Mouse (Mus musculus): ENCODE measurements around the gene Olfr307. TPM values are rescaled to one million over a fixed set of nuclear protein-coding genes. Genes with fewer than 3 reads are reported as not detected.
"Not testable (repeated sequence)": the region's sequence is repeated elsewhere in the genome, so short reads cannot be mapped to it uniquely, and the experiment has no call there.

Gene Olfr307
- polyA plus RNA-seq (2015; fragmentation: Nextera tagmentation; extraction: Ambion mirVana): not detected in 2 replicates

DNA sequence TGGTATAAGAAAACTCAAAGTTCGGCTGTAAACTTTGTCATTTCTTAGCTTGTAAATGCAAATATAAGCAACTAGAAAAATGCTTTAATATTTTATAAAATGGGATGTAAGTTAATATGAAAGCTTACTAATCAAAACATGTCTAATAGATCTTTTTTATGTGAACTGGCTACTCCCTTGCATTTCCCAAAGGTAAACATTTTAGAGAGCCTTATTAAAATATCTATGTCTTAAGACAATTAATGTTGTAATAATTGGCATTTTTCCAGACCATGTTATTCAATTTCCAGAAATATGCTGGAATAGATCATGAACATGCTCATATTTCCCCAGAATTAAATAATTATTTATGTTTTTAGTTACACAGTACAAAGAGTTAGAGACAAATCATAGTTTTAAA lies at the start of gene Olfr307:
Gene Olfr307, minus strand, starts transcription at position 101 of the 400 bp plus-strand sequence.
- H3K27me3 ChIP-seq (replicated peaks; ENCODE audit: insufficient read depth, low read length): no peaks in the 10 kb centered on the region
- no peak for ATAC-seq
- WGBS: 72% methylated on average over 1 of the region's 1 CpGs
- H3K9me3 ChIP-seq (ENCODE audit: low read length): no peaks in the 10 kb centered on the region
- H3K4me1 ChIP-seq (ENCODE audit: insufficient read depth, low read depth, low read length): no peaks in the 10 kb centered on the region
- H3K9ac ChIP-seq (replicated peaks; ENCODE audit: low read depth): no peak within 1 kb of the TSS
- no peak within 1 kb of the TSS for H3K4me3 ChIP-seq (ENCODE audit: low read depth, low read length)
- H3K27ac ChIP-seq (ENCODE audit: low read length): no peak within 1 kb of the TSS
- no peak within 1 kb of the TSS for H3K4me2 ChIP-seq (replicated peaks; ENCODE audit: low read depth, low read length)
- no peak for DNase-seq (ENCODE audit: low spot score)
- no peak for TF ChIP-seq CTCF (IDR thresholded peaks at IDR 0.05)
- no peak for TF ChIP-seq EP300 (IDR thresholded peaks at IDR 0.05)
- H3K36me3 ChIP-seq (ENCODE audit: insufficient read depth, low read length): no peaks in the 10 kb centered on the region

DNA sequence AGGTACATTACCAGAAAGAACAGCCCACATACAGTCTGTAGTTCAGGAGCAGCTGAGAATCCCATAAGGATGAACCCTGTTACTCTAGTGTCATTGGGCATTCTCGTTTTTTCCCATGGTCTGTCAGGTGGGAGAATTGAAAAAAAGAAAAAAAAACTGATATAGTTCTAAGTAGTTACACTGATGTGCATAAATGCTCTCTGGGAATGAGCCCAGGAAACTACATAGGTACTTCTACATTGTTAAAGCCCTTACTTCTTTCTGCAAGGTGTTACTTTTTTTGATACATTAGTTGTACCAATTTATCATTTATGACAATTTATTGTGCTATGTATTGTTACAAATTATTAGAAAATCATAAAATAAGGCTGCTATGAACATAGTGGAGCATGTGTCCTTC lies 49.2 kb upstream of the Olfr307 start, which contains the start of gene Olfr304:
Gene Olfr304, minus strand, starts transcription at position 101 of the 400 bp plus-strand sequence.
- TF ChIP-seq EP300 (IDR thresholded peaks at IDR 0.05) (no peak), CTCF (IDR thresholded peaks at IDR 0.05) (no peak)
- 44% methylated on average over 1 of the region's 1 CpGs for WGBS

DNA sequence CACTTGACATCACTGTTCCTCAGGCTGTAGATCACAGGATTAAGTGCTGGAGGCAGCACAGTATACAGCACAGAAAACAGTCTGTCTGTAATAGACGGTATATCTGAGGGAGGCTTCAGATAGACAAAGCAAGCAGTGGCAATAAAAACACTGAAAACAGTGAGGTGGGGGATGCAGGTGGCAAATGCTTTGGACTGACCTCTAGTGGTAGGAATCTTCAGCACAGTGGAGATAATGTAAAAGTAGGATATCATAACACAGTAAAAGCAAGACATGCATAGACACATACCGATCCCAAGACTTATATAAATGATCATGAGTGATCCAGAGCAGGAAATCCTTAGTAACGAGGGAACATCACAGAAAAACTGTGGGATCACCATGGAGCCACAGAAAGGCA lies 48.4 kb upstream of the Olfr307 start:
- no peaks in the 10 kb centered on the region for H3K4me1 ChIP-seq (ENCODE audit: insufficient read depth, low read depth, low read length)
- H3K27ac ChIP-seq (ENCODE audit: low read length): no peak overlapping the region
- no peaks in the 10 kb centered on the region for H3K36me3 ChIP-seq (ENCODE audit: insufficient read depth, low read length)
- no peak overlapping the region for H3K9ac ChIP-seq (replicated peaks; ENCODE audit: low read depth)
- H3K9me3 ChIP-seq (ENCODE audit: low read length): no peaks in the 10 kb centered on the region
- H3K4me2 ChIP-seq (replicated peaks; ENCODE audit: low read depth, low read length): no peak overlapping the region
- no peak overlapping the region for H3K4me3 ChIP-seq (ENCODE audit: low read depth, low read length)
- no peak for ATAC-seq
- no peak for DNase-seq (ENCODE audit: low spot score)
- TF ChIP-seq EP300 (IDR thresholded peaks at IDR 0.05): no peak
- TF ChIP-seq CTCF (IDR thresholded peaks at IDR 0.05): no peak
- H3K27me3 ChIP-seq (replicated peaks; ENCODE audit: insufficient read depth, low read length): no peaks in the 10 kb centered on the region
- 68% methylated on average over 3 of the region's 3 CpGs for WGBS

More for the DNA sequence above, 49.2 kb upstream of the Olfr307 start, which contains the start of gene Olfr304:
- Histone ChIP-seq H3K36me3 (ENCODE audit: insufficient read depth, low read length) (no peaks in the 10 kb centered on the region), H3K4me1 (ENCODE audit: insufficient read depth, low read depth, low read length) (no peaks in the 10 kb centered on the region), H3K9me3 (ENCODE audit: low read length) (no peaks in the 10 kb centered on the region), H3K27me3 (replicated peaks; ENCODE audit: insufficient read depth, low read length) (no peaks in the 10 kb centered on the region), H3K4me3 (ENCODE audit: low read depth, low read length) (no peak within 1 kb of the TSS), H3K4me2 (replicated peaks; ENCODE audit: low read depth, low read length) (no peak within 1 kb of the TSS), H3K9ac (replicated peaks; ENCODE audit: low read depth) (no peak within 1 kb of the TSS), H3K27ac (ENCODE audit: low read length) (no peak within 1 kb of the TSS)
- DNase-seq (ENCODE audit: low spot score) (no peak), ATAC-seq (no peak)

DNA sequence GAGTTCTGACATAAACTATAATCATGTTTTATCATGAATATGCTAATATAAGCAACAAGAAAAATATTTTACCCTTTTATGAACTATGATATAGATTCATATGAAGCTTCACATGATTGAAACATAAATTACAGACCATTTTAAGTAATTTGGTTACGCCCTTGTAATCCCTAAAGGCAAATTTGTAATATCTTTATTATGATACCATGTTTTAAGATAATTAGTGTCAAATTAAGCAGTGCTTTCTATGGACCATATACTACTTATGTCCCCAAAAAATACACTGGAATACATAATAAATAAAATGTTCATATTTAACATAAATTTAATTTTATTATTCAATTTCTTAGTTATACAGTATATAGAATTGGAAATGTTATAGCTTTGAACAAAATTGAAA lies 29.4 kb upstream of the Olfr307 start, which contains the start of gene Olfr305:
Gene Olfr305, minus strand, starts transcription at position 101 of the 400 bp plus-strand sequence.
- Histone ChIP-seq H3K4me3 (ENCODE audit: low read depth, low read length) (no peak within 1 kb of the TSS), H3K9ac (replicated peaks; ENCODE audit: low read depth) (no peak within 1 kb of the TSS), H3K27me3 (replicated peaks; ENCODE audit: insufficient read depth, low read length) (no peaks in the 10 kb centered on the region), H3K9me3 (ENCODE audit: low read length) (no peaks in the 10 kb centered on the region), H3K4me2 (replicated peaks; ENCODE audit: low read depth, low read length) (no peak within 1 kb of the TSS), H3K4me1 (ENCODE audit: insufficient read depth, low read depth, low read length) (no peaks in the 10 kb centered on the region), H3K36me3 (ENCODE audit: insufficient read depth, low read length) (no peaks in the 10 kb centered on the region), H3K27ac (ENCODE audit: low read length) (no peak within 1 kb of the TSS)
- DNase-seq (ENCODE audit: low spot score): no peak
- ATAC-seq: no peak
- 77% methylated on average over 1 of the region's 1 CpGs for WGBS
- TF ChIP-seq EP300 (IDR thresholded peaks at IDR 0.05): no peak
- no peak for TF ChIP-seq CTCF (IDR thresholded peaks at IDR 0.05)

DNA sequence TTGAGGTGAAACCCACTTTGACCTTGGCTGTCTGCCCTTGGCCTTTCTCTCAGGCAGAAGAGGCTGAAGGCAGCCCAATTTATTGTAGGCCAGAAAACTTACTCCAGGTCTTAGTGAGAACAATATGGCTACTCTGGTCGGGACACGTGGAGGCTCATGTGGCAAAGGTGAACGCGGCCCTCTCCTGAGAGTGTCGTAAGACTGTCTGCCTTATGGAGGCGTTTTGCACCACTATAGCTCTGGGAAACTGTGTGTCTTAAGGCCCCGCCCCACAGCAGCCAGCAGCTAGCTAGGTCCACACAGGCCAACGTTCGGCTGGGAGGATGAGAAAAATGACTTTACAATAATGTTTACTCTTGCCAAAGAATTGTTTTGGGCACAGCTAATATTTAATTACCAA lies 8.9 kb upstream of the Olfr307 start:
- H3K36me3 ChIP-seq (ENCODE audit: insufficient read depth, low read length); H3K4me2 ChIP-seq (replicated peaks; ENCODE audit: low read depth, low read length); H3K9me3 ChIP-seq (ENCODE audit: low read length); H3K4me3 ChIP-seq (ENCODE audit: low read depth, low read length); H3K27ac ChIP-seq (ENCODE audit: low read length); H3K4me1 ChIP-seq (ENCODE audit: insufficient read depth, low read depth, low read length); ATAC-seq; H3K27me3 ChIP-seq (replicated peaks; ENCODE audit: insufficient read depth, low read length); DNase-seq (ENCODE audit: low spot score); H3K9ac ChIP-seq (replicated peaks; ENCODE audit: low read depth): not testable (repeated sequence)
- WGBS: 84% methylated on average over 9 of the region's 9 CpGs

DNA sequence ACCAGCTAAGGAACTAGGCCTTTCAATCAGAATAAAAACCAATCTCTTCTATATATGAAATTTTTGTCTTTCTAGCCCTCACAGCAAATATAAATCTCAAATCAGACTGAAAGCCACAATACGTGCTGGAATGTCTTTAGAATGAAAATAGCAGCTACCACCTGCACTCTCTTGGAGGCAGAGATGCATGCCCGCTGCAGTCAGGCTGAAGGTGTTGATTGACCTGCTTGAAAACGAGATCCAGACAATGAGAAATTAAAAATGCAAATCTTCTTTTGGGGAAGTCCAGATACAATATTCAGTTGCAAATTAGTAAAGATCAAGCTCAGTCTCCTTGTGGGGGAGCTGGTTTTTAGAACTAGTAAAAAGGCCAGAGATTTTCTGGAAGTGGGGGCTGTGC lies 6.9 kb upstream of the Olfr307 start:
- 58% methylated on average over 3 of the region's 3 CpGs for WGBS
- no peak overlapping the region for H3K4me2 ChIP-seq (replicated peaks; ENCODE audit: low read depth, low read length)
- DNase-seq (ENCODE audit: low spot score) (no peak), ATAC-seq (no peak)
- TF ChIP-seq EP300 (IDR thresholded peaks at IDR 0.05): no peak
- TF ChIP-seq CTCF (IDR thresholded peaks at IDR 0.05): no peak
- no peak overlapping the region for H3K4me3 ChIP-seq (ENCODE audit: low read depth, low read length)
- H3K4me1 ChIP-seq (ENCODE audit: insufficient read depth, low read depth, low read length): no peaks in the 10 kb centered on the region
- no peak overlapping the region for H3K9ac ChIP-seq (replicated peaks; ENCODE audit: low read depth)
- H3K27ac ChIP-seq (ENCODE audit: low read length): no peak overlapping the region
- H3K27me3 ChIP-seq (replicated peaks; ENCODE audit: insufficient read depth, low read length): no peaks in the 10 kb centered on the region
- H3K36me3 ChIP-seq (ENCODE audit: insufficient read depth, low read length): no peaks in the 10 kb centered on the region
- H3K9me3 ChIP-seq (ENCODE audit: low read length): no peaks in the 10 kb centered on the region

Measured in lung, postnatal 0 days (tissue).